Mouse (Mus musculus) spleen, adult 12 weeks (tissue): ENCODE measurements around the gene Hdac4.

Experiments used
- DNase-seq: peaks from one replicate; pipeline ENCODE4 v3.0.0; 2022; ENCODE audit warnings: low spot score

The Hdac4 gene

DNA sequence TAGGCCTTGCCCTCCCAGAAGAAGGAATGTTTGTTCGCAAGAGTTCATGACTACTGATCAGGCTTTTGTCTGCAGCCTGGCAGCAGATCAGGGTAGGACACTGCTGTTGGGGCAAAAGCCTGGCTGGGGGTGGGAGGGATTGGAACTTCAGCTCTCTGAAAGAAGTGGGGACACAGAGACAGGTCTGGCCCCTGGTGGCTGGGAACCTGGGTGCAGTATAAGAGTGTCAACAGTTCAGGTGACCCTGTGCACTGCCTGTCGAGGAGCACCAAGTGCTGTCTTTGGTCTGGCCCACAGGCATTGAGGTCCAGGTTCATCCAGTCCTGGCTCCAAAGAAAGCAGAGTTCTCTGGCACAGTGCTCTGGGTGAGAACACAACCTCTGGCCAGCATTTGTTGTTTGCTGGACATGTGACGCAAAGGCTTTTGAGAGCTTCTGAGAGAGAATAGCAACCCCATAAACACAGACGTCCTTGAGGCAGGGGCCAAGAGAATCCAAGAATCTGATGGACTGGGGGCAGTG, 95.1 kb downstream of the Hdac4 start:
- DNase-seq = no peak

DNA sequence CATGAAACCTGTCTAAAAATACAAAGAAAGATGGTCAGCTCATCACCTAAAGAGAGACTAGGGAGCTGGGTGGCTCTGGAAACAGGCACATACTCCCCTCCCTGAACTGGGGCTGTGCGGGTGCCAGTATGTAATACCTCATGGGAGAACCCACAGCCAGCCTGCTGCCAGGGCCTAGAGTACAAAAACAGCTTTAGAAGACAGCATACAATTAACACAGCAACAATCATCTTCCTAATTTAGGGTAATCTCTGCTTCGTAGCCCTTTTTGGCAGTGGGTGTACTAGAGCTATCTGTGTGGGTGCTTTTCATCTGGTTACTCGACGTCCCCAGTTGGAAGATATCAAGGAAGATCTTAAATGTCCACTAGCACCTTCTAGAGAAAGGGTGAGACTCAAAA, 95.5 kb downstream of the Hdac4 start:
- no peak for DNase-seq

GRCm38 (mm10) chr1:92099502-92099901, 96.0 kb downstream of the Hdac4 start:
- DNase-seq = no peak

DNA sequence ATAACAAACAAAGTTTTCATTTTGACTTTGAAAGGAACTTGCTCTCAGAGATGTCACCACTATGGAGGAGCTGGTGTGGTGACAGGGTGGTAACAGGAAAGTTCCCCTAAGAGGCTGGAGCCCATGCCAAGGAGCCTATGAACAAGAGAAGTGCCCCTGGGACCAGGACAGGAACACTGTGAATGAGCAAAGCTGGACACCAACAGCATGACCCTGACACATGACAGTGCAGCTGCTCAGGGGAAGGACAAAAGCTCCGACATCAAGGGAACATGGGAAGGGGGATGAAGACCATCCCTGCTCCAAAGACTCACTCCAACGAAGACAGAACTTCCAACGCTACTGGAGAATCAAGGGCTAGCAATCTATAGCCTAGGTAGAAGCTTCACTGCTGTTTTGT, 97.0 kb downstream of the Hdac4 start:
- no peak for DNase-seq

GRCm38 (mm10) chr1:92096991-92097525, 98.4 kb downstream of the Hdac4 start:
- no peak for DNase-seq

DNA sequence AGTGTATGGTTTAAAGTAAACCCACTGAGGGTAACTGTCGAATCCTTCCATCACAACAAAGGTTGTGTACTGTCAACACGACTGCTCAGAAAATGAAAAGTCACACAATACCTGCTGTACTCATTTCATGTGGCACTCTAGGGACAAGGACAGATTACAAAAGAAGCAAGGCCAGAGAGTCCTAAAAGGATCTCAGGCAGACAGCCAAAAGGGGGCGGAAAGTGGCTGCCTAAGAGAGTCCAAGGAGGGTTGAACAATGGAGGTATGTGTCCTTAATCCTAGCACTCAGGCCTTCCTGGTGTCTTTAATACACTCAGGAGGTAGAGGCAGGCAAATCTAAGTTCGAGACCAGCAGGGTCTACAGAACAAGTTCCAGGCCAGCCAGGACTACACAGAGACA, 103.2 kb downstream of the Hdac4 start:
- no peak for DNase-seq

- DNase-seq = no peak
Measured at GRCm38 (mm10) chr1:92087821-92088220, 107.7 kb downstream of the Hdac4 start.

DNA sequence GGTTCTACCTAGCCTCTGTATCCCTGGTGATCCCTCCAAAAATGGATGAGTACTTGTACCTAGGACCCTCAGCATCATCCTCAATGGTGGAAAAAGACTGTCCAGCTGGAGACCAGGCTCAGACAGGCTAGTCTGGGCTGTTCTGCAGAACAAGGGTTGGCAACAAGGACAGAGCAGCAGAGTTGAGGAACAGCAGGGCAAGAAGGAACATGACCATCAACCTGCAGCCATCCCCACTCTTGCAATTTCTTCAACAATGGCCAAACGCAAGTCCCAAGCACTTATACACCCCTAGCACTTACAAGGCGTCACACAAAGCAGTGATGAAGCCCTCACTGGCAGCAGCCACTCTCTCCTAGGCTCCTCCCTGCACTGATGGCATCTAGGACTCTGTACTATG, 108.2 kb downstream of the Hdac4 start:
- no peak for DNase-seq

DNA sequence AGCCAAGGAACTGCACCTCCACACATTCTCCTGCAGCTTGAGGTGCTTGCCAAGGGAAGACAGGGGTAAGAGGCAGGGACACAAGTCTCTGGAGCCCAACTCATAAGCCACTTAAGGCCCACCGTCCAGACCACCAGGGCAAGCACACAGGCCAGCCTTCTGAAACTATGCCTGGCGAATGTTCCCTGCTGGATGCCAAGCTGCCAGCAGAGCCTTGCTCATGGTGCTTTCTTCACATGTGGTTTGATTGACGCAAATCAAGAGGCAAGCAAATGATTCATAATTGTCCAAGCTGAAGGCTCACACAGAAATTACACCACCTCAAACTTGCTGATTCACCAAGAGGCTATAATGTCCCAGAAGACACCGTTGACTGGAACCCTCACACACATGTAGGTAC, 108.7 kb downstream of the Hdac4 start:
- no peak for DNase-seq

DNA sequence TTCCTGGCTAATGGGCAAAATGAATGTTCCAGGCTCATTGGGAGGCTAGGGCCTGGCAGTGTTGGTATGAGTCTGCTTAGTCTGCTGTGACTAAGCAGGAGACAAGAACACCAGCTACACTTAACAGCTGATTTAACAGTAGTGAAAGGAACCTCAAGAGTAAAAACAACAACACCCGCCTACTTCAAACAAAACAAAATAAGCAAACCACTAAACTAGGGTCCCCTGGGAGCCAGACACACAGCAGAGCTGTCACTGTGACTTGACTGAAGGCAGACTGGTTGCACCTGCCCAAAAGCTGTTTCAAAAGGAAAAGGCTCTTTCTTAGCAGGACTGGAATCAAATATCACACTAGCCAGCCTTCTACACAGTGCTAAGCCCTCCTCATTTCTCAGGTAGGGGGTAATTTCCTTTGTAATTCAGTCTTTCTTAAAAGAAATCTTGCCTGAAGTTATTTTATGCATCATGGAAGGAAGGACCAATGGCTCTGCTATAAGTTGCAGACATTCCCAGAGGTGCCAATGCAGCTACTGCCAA, 109.2 kb downstream of the Hdac4 start:
- no peak for DNase-seq

- DNase-seq = no peak
Measured at GRCm38 (mm10) chr1:92084738-92085137, 110.8 kb downstream of the Hdac4 start.

DNA sequence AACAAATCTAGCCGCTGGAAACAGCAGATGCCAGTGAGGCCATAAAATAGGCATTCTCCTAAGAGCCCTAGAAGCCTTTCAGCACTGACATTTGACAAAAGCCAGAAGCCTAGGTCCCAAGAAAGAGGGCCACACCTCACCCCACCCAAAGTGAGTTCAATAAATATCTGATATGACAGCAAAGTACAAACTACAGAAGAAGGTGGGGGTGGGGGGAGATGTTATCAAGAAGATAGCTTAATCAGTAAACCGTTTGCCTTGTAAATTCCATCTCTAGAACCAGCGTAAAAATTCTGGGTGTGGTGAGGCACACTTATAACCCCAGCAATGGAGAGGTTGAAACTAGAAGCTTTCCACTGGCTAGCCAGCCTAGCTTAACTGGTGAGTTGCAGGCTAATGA, 111.5 kb downstream of the Hdac4 start:
- DNase-seq = no peak

DNA sequence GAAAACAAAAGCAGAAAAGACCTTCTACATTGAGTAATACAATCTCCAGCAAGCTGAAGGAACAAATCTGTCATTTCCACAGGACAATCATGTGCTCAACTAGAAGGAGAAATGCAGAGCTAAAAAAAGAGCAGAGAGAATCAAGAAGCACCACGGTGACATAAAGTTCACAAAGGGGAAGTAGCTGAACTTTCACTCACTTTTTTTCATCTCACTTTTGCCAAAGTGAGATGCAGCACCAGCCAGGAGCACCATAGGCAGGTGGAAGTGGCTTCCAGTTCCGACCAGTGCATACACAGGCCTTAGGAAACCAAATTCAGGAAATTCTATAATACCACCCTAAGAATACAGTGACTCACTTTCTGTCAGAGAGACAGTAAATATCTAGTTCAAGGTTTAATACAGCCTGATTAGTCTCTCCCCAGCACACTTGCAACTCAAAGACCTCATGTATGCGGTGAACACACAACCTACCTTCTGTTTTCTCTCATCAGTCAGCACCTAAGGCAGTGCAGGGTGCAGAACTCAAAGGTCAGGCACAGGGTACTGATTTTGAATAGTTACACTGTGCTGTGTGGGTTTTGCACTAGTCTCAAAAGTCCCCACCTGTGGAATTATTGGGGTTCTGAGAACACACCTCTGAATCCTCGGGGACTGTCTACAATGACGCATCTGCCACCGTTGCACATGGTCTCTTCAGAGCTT, 112.5 kb downstream of the Hdac4 start:
- no peak for DNase-seq

DNA sequence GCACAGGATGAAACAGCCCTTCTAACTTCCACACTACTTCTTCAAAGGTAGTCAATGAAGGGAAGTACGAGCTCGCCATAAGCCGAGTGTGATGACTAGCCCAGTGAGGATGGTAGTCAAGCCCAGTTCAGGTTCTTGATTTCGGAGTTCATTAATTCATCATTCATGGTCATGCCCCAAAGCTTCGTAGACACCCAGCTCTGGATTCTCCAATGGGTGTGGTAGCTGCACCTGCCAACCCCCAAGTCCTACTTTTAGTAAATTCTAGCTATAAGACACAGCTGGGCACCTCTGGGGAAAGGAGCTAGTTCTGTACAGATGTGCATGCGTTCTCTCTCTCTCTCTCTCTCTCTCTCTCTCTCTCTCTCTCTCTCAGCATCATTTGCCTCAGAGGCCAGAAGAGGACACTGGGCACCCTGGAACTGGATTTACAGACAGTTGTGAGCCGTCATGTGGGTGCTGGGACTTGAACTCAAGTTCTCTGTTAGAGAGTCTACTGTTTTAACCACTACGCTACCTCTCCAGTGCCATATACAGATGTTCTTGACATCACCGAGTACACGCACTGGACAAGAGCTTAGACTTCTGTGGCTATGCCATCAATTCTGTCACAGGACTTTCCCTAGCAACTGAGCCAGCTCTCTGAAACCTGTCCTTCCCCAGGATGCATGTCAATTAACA, 113.2 kb downstream of the Hdac4 start:
- DNase-seq = no peak

DNA sequence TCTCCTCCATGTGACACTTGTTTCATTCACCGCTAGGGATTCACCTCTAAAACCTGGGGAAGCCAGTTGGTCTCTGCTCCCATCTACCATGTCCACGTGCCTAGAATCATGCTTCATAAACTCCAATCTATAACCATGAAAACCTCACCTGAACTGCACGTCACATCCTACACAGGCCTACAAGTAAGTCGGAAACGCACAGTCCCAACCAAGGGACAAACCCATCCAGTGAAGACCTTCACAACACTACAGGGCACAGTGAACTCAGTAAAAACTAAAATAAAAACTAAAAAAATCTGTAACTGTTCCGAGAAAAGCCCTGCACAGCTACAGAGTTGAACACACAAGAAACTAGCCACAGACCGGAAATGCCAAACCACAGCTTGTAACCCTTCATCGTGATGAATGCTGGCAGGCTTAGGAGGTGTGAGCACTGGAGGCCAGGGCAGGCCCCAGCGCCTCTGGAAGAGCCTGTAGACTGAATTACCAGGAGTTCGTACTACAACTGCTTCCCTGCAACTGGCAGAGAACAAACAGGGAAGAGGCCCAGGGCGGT, 115.4 kb downstream of the Hdac4 start:
- DNase-seq = peak; percentile 36

GRCm38 (mm10) chr1:92075312-92075711, 120.2 kb downstream of the Hdac4 start:
- no peak for DNase-seq

DNA sequence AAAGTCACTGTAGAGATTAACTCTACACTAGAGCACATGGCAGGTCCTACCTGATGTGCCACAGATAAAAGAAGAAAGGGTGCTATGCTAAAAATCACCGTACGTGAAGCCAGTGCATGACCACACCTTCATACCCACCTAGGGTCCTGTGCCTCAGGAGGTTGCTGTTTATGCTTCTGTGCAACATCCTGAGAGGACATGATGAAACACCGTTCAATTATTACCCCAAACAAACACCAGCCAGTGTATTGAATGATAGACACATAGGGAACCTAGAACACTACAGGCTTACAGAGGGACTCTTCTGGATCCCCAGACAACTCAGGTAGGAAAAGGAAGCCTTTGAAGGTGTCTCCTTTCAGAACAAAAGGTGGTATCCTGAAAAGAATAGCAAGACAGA, 120.8 kb downstream of the Hdac4 start:
- no peak for DNase-seq

DNA sequence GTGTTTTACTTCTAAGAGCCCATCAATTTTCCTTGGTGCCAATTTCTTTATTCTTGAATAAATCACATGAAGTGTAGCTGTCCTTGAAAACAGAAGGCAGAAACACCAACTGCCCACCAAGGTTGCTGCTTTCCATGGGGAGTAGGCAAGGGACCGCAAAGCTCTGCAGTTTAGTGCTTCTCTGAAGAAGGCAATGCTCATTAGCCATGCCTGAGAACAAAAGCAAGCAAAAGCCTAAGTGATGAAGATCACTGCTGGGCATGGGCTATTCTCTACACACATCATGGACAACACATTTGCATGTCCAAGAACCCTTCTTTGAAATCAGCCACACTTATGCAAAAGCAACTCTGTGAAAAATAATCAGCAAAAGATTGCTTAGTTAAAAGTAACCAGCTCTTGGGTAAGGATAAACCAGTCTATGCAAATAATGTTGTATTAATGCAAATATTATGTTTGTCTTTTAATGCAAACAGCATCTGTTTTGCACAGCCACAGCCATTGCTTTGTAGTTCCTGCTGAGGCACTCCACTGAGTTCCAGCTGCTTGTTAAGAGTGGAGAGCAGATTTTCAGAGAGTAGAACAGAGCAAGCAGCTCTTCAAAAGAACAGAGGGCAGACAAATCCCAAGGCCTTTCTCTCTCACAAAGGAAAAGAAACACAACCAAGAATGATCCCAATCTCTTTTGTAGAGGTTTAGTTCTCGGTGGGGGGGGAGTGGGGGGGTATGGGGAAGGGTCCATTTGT, 125.4 kb downstream of the Hdac4 start:
- DNase-seq = no peak

GRCm38 (mm10) chr1:92069464-92069863, 126.0 kb downstream of the Hdac4 start:
- DNase-seq = no peak

- DNase-seq = no peak
Measured at GRCm38 (mm10) chr1:92064307-92064706, 131.2 kb downstream of the Hdac4 start.

GRCm38 (mm10) chr1:92063271-92063670, 132.2 kb downstream of the Hdac4 start:
- DNase-seq = no peak
